Comparison of ENCODE assay signal across 15 mouse cellular contexts in the genomic region with DNA sequence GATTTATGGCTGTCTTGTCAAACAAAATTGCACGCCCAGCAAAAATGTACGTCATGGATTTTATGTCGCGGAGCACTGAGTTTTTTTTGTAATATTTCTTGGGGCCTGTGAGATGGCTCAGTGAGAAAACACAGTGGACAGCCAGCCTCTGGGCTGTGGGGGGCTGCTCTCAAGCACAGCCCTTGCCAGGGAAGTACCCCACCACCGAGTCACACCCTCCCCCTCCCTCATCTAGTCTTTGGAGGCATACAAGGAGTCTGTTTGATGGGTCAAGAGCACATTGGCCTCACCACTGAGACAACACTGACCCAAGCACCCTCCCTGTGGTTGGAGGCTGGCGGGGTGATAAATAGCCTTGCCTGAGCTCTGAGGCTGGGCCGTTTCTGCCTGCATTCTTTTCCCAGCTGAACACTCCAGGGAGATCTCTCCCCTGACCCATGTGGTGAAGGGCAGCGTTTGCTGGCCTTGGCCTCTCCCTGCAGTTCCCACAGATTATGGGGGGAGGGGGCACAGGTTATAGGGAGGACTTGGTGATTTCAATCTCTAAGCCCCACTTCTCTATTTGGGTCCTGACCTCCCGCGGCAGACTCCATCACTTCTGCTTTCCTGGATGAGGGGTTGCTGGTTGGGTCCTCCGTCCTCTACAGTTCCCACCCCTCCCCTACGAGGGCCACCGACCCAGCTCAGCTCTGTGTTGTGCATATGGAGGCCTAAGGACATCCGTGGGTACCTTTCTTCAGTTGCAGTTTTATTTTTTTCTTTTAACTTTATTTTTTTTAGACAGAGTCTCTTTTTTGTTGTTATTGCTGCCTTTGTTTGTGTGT. TPM values are rescaled to one million over a fixed set of nuclear protein-coding genes. Genes with fewer than 3 reads are reported as not detected.
DNase-seq lines count a peak whose midpoint lies in the region; ATAC-seq and TF ChIP-seq lines count a peak whose summit lies in the region.
"Had no signal": no experiment of that assay in that cellular context is flagged by ENCODE, and none has a peak within 500 bp of the region (broad histone marks: within the 10 kb centered on the region; RNA-seq: fewer than 3 reads in every experiment).

No protein-coding gene starts in this region.

- TF ChIP-seq CTCF in MEL (IDR thresholded peaks at IDR 0.05 in 2 of 3, conservative IDR thresholded peaks at IDR 0.05 in 1 of 3; ENCODE audit: control insufficient read depth in 1 of 3, insufficient read depth in 1 of 3, low read depth in 2 of 3, low read length in 3 of 3, poor library complexity in 1 of 3, severe bottlenecking in 1 of 3) = no peak

- no peak overlapping the region for H3K9ac ChIP-seq in kidney, embryonic 14.5 days (ENCODE audit: low read depth, low read length)
- no peak overlapping the region for H3K9ac ChIP-seq in MEL (ENCODE audit: control insufficient read depth, low read depth, low read length, poor library complexity, severe bottlenecking)
- no peak overlapping the region for H3K9ac ChIP-seq in midbrain, embryonic 13.5 days (replicated peaks)

- H3K9me3 ChIP-seq in kidney, embryonic 14.5 days (ENCODE audit: control insufficient read depth, low read length) = no peaks in the 10 kb centered on the region; the same call in 1 of the 2 replicates
- no peaks in the 10 kb centered on the region for H3K9me3 ChIP-seq in MEL (replicated peaks; ENCODE audit: insufficient read depth, low read length)
- H3K9me3 ChIP-seq in embryonic facial prominence, embryonic 10.5 days = peaks cover 8% of the 10 kb centered on the region; the same call in 1 of the 2 replicates
- no peaks in the 10 kb centered on the region for H3K9me3 ChIP-seq in midbrain, embryonic 13.5 days
- H3K9me3 ChIP-seq: limb, embryonic 10.5 days had no signal

- H3K36me3 ChIP-seq in kidney, embryonic 14.5 days (ENCODE audit: control insufficient read depth, insufficient read depth, low read length) = no peaks in the 10 kb centered on the region
- no peaks in the 10 kb centered on the region; a peak in 1 of 4 replicates for H3K36me3 ChIP-seq in MEL (ENCODE audit: control insufficient read depth in 1 of 2, insufficient read depth in 2 of 2, low read length in 2 of 2)
- H3K36me3 ChIP-seq in embryonic facial prominence, embryonic 10.5 days (replicated peaks) = no peaks in the 10 kb centered on the region
- no peaks in the 10 kb centered on the region for H3K36me3 ChIP-seq in midbrain, embryonic 13.5 days
- H3K36me3 ChIP-seq: limb, embryonic 10.5 days had no signal

- H3K4me3 ChIP-seq in kidney, embryonic 14.5 days (ENCODE audit: low read length) = no peak overlapping the region
- no peak overlapping the region for H3K4me3 ChIP-seq in MEL (ENCODE audit: control insufficient read depth in 1 of 2, insufficient read depth in 1 of 2, low read depth in 2 of 2, low read length in 2 of 2)
- no peak overlapping the region for H3K4me3 ChIP-seq in embryonic facial prominence, embryonic 10.5 days
- H3K4me3 ChIP-seq in midbrain, embryonic 13.5 days (replicated peaks) = no peak overlapping the region
- H3K4me3 ChIP-seq: erythroblast, embryonic 14.5 days; layer of hippocampus, adult 2 months; limb, embryonic 10.5 days had no signal

- no peaks in the 10 kb centered on the region for H3K79me2 ChIP-seq in MEL (ENCODE audit: control insufficient read depth, insufficient read depth, low read length, poor library complexity)

- ATAC-seq in kidney, embryonic 14.5 days (ENCODE audit: low FRiP score, low TSS enrichment) = peak; percentile 75
- ATAC-seq in midbrain, embryonic 13.5 days = peak; percentile 63

- no peak for TF ChIP-seq RAD21 in MEL (IDR thresholded peaks at IDR 0.05; ENCODE audit: low read depth, low read length)

- 28% methylated on average over 14 of the region's 14 CpGs for WGBS in kidney, embryonic 14.5 days
- WGBS in embryonic facial prominence, embryonic 10.5 days = 73% methylated on average over 14 of the region's 14 CpGs
- 55% methylated on average over 14 of the region's 14 CpGs for WGBS in midbrain, embryonic 13.5 days

- no peak for TF ChIP-seq POLR2A in MEL (IDR thresholded peaks at IDR 0.05; ENCODE audit: control insufficient read depth in 1 of 2, insufficient read depth in 1 of 2, low read depth in 1 of 2, low read length in 2 of 2, poor library complexity in 1 of 2)

- H3K4me1 ChIP-seq in kidney, embryonic 14.5 days (ENCODE audit: control insufficient read depth, insufficient read depth, low read length) = peaks cover 11% of the 10 kb centered on the region; the same call in 1 of the 2 replicates
- no peaks in the 10 kb centered on the region for H3K4me1 ChIP-seq in MEL (ENCODE audit: control insufficient read depth in 1 of 2, insufficient read depth in 2 of 2, low read length in 2 of 2)
- peaks cover 23% of the 10 kb centered on the region for H3K4me1 ChIP-seq in embryonic facial prominence, embryonic 10.5 days
- peaks cover 26% of the 10 kb centered on the region for H3K4me1 ChIP-seq in midbrain, embryonic 13.5 days (replicated peaks)

- no peak for DNase-seq in kidney, adult 18-20 months
- peak; percentile 26 for DNase-seq in MEL (ENCODE audit: low read depth, low spot score)
- no peak for DNase-seq in embryonic facial prominence, embryonic 10.5 days (ENCODE audit: low spot score)
- no peak for DNase-seq in thymus, postnatal 25 days
- no peak for DNase-seq in natural killer cell, adult 2 months (ENCODE audit: low spot score in 2 of 2)
- DNase-seq in ovary, postnatal 14 days (ENCODE audit: low spot score) = no peak
- DNase-seq: cerebellum, postnatal 36 days; lung, adult 2 months; right cerebral cortex, adult 18-20 months; thymus, postnatal 36 days had no signal

- no peak overlapping the region for H3K4me2 ChIP-seq in kidney, embryonic 14.5 days (replicated peaks; ENCODE audit: low read depth, low read length)
- no peak overlapping the region for H3K4me2 ChIP-seq in midbrain, embryonic 13.5 days (replicated peaks)

- H3K27me3 ChIP-seq in kidney, embryonic 14.5 days (ENCODE audit: control insufficient read depth, insufficient read depth, low read length) = no peaks in the 10 kb centered on the region
- no peaks in the 10 kb centered on the region for H3K27me3 ChIP-seq in MEL (ENCODE audit: control insufficient read depth in 1 of 2, insufficient read depth in 2 of 2, low read length in 2 of 2)
- no peaks in the 10 kb centered on the region for H3K27me3 ChIP-seq in embryonic facial prominence, embryonic 10.5 days (replicated peaks; ENCODE audit: low read depth, poor library complexity, severe bottlenecking)
- no peaks in the 10 kb centered on the region for H3K27me3 ChIP-seq in midbrain, embryonic 13.5 days

- no peak overlapping the region for H3K27ac ChIP-seq in kidney, embryonic 14.5 days (ENCODE audit: low read depth, low read length)
- H3K27ac ChIP-seq in MEL (ENCODE audit: control insufficient read depth, low read depth, low read length) = no peak overlapping the region
- peak overlapping the region; percentile 26; the same call in 1 of the 2 replicates for H3K27ac ChIP-seq in embryonic facial prominence, embryonic 10.5 days (replicated peaks)
- H3K27ac ChIP-seq in midbrain, embryonic 13.5 days = peak overlapping the region; percentile 47; the same call in 1 of the 2 replicates
- H3K27ac ChIP-seq: layer of hippocampus, adult 2 months; limb, embryonic 10.5 days had no signal

- TF ChIP-seq EP300 in MEL (IDR thresholded peaks at IDR 0.05; ENCODE audit: low read depth in 1 of 2, low read length in 2 of 2) = no peak

TF ChIP-seq in MEL, 35 proteins besides CTCF, POLR2A, EP300 and RAD21:
- TF ChIP-seq CHD2 (IDR thresholded peaks at IDR 0.05; ENCODE audit: low read length) = no peak
- TF ChIP-seq MAFK (IDR thresholded peaks at IDR 0.05; ENCODE audit: borderline replicate concordance, low read depth, low read length) = no peak
- TF ChIP-seq ZKSCAN1 (IDR thresholded peaks at IDR 0.05; ENCODE audit: low read depth, low read length) = no peak
- no peak for TF ChIP-seq RCOR1 (IDR thresholded peaks at IDR 0.05; ENCODE audit: low read depth, low read length)
- no peak for TF ChIP-seq ELF1 (IDR thresholded peaks at IDR 0.05; ENCODE audit: low read depth, low read length)
- TF ChIP-seq MYB (IDR thresholded peaks at IDR 0.05; ENCODE audit: low read depth, low read length) = no peak
- TF ChIP-seq GATA1 (IDR thresholded peaks at IDR 0.05; ENCODE audit: low read depth, low read length) = no peak
- no peak for TF ChIP-seq MEF2A (IDR thresholded peaks at IDR 0.05; ENCODE audit: extremely low read depth, insufficient replicate concordance, low read depth, low read length, poor library complexity, severe bottlenecking)
- TF ChIP-seq NELFE (IDR thresholded peaks at IDR 0.05; ENCODE audit: low read depth, low read length) = no peak
- no peak for TF ChIP-seq E2F4 (IDR thresholded peaks at IDR 0.05; ENCODE audit: borderline replicate concordance, low read depth, low read length)
- no peak for TF ChIP-seq MYC (IDR thresholded peaks at IDR 0.05; ENCODE audit: low read depth, low read length)
- TF ChIP-seq POLR2AphosphoS2 (IDR thresholded peaks at IDR 0.05; ENCODE audit: low read length) = no peak
- TF ChIP-seq TCF12 (IDR thresholded peaks at IDR 0.05; ENCODE audit: low read depth, low read length) = no peak
- TF ChIP-seq NRF1 (IDR thresholded peaks at IDR 0.05; ENCODE audit: insufficient read depth, low read depth, low read length, poor library complexity, severe bottlenecking) = no peak
- no peak for TF ChIP-seq UBTF (IDR thresholded peaks at IDR 0.05; ENCODE audit: borderline replicate concordance, insufficient read depth, low read depth, low read length)
- no peak for TF ChIP-seq SIN3A (IDR thresholded peaks at IDR 0.05; ENCODE audit: low read length)

RNA-seq across cellular contexts. Expression of a gene that starts 26.3 kb away (rescaled TPM):
- 0.70 and 0.94 TPM in 2 replicates for polyA plus RNA-seq in kidney, embryonic 14.5 days (2014; fragmentation: Nextera tagmentation; extraction: Ambion mirVana)
- total RNA-seq in MEL (2012; rRNA removed) = 58.8 and 67.5 TPM in 2 replicates
- 100 to 1,000 TPM in 1 of 2 experiments, not detected in 1; 142 TPM for polyA plus RNA-seq in MEL (2012; ENCODE audit: insufficient read depth in 1 of 2, insufficient read length in 2 of 2, low read depth in 1 of 2, low replicate concordance in 2 of 2, missing spikeins in 1 of 2)
- polyA plus RNA-seq in embryonic facial prominence, embryonic 10.5 days (2016; fragmentation: Nextera tagmentation; extraction: Ambion mirVana) = 0.70 and 1.0 TPM in 2 replicates
- 0.59 and 0.78 TPM in 2 replicates for polyA plus RNA-seq in midbrain, embryonic 13.5 days (2015; fragmentation: Nextera tagmentation; extraction: Ambion mirVana)

Comparison
In these comparisons a context has a peak if more than half of its experiments do, and no peak if none do; other contexts are left out.
1. H3K27ac ChIP-seq: peak in embryonic facial prominence, embryonic 10.5 days (single experiment) and midbrain, embryonic 13.5 days (single experiment); none in kidney, embryonic 14.5 days (single experiment) and MEL (single experiment).